ENCODE assay signal across 8 mouse cellular contexts in genomic region chr15:80671295-80672252, GRCm38 (mm10). TPM values are rescaled to one million over a fixed set of nuclear protein-coding genes. Genes with fewer than 3 reads are reported as not detected.
A peak's percentile ranks its signal among the peaks of the same experiment; 100 is the strongest.
DNase-seq lines count a peak whose midpoint lies in the region; ATAC-seq lines count a peak whose summit lies in the region.

TSS of gene Fam83f (plus strand) at chr15:80671847.

- intact Hi-C loops in gastrocnemius, postnatal 14 days (cut with DNase I; ENCODE audit: low total_unique reads) = no loop called here

- ATAC-seq in liver, embryonic 13.5 days (ENCODE audit: low read depth) = peak; percentile 46; the same call in 1 of the 2 replicates
- peak; percentile 64 for ATAC-seq in monocyte, adult 5-6 weeks (replicated peaks; ENCODE audit: insufficient number of reproducible peaks, low FRiP score, low TSS enrichment, poor library complexity, severe bottlenecking)
- no peak for ATAC-seq in frontal cortex, adult (ENCODE audit: low TSS enrichment)

- peak; percentile 16 for DNase-seq in ovary, postnatal 10 days (ENCODE audit: low spot score)
- no peak for DNase-seq in ovary, adult 18-20 months (ENCODE audit: low spot score)
- DNase-seq in gastrocnemius, postnatal 14 days = peak; percentile 57
- peak; percentile 37 for DNase-seq in induced T-regulatory cell, adult 2 months (ENCODE audit: low read depth)
- no peak for DNase-seq in liver, embryonic 13.5 days
- DNase-seq in urinary bladder, postnatal 25 days (ENCODE audit: low spot score) = peak; percentile 65

- H3K36me3 ChIP-seq in liver, embryonic 13.5 days = no peaks in the 10 kb centered on the region

- no peak within 1 kb of the TSS for H3K27ac ChIP-seq in liver, embryonic 13.5 days

- H3K27me3 ChIP-seq in liver, embryonic 13.5 days = peaks cover 67% of the 10 kb centered on the region

- H3K4me2 ChIP-seq in liver, embryonic 13.5 days = peak within 1 kb of the TSS; percentile 61

- peaks cover 12% of the 10 kb centered on the region for H3K4me1 ChIP-seq in liver, embryonic 13.5 days (replicated peaks)

- peak within 1 kb of the TSS; percentile 46 for H3K4me3 ChIP-seq in liver, embryonic 13.5 days (replicated peaks)

- H3K9me3 ChIP-seq in liver, embryonic 13.5 days (replicated peaks) = no peaks in the 10 kb centered on the region

- 9% methylated on average over 84 of the region's 85 CpGs for WGBS in liver, embryonic 13.5 days (ENCODE audit: insufficient replicate concordance)

- H3K9ac ChIP-seq in liver, embryonic 13.5 days = peak within 1 kb of the TSS; percentile 34

RNA-seq across cellular contexts. Expression of gene Fam83f, which starts in this region (rescaled TPM):
- total RNA-seq in gastrocnemius, postnatal 14 days (2021) = under 1 TPM; 0.29 to 0.43 TPM
- polyA plus RNA-seq in liver, embryonic 13.5 days (2015; fragmentation: Nextera tagmentation; extraction: Ambion mirVana) = 0.73 and 0.83 TPM in 2 replicates
- 0.10 to 0.57 TPM in 2 of 3 replicates, not detected in the other for total RNA-seq in monocyte, adult 5-6 weeks (2017)

Comparison
In these comparisons a context has a peak if more than half of its experiments do, and no peak if none do; other contexts are left out.
1. DNase-seq: peak in ovary, postnatal 10 days (single experiment), induced T-regulatory cell, adult 2 months (single experiment) and urinary bladder, postnatal 25 days (single experiment); none in ovary, adult 18-20 months (single experiment) and liver, embryonic 13.5 days (single experiment).
2. Peak in DNase-seq in gastrocnemius, postnatal 14 days; RNA of the gene not detected or under 1 TPM.
3. Peak in ATAC-seq, H3K4me3 ChIP-seq, H3K9ac ChIP-seq and H3K4me2 ChIP-seq in liver, embryonic 13.5 days; RNA of the gene not detected or under 1 TPM.
4. Peak in ATAC-seq in monocyte, adult 5-6 weeks; RNA of the gene not detected or under 1 TPM.